In the genomic region with DNA sequence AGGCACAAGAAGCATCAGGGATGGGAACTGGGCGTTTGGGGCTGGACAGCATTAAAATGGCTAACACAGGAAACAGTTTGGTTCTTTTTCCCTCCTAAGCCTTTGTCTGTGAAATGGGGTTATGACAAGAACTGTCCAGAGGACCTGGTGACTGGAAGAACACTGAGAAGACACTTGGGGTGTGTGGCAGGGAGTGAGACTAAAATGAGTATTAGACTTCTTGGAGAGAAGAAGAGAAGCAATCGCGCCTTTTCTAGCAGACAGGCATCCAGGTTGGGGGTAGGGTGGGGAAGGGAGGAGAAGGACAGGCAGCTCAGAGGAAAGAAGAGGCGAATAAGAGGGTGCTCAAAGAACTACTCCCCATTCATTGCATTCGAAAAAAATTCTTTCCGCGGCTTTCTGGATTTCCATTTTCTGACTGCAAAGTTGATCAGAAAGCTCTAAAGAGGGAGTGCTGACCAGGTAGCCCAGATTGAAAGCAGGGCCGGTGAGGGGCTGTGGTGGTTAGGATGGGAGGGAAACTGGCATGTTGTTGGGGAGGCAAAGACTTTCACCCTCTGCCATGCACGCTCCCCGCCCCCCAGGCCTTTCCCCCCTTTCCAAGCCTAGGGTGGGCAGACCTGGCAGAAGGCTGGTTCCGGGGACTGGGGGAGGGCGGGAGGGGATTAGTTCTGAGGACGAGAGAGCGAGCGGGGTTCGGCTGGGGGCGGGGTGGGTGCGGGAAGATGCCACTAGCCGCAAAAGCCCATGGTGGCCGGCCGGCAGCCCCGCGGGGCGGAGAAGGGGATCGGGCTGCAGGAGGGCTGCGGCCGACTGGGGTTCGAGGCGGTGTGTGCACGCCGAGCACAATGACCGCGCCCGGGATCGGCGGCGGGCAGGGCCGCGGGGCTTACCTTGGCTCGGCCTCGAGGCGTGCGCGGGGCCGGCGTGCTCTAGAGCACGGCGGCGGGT, we compare ENCODE assay signal across 8 mouse cellular contexts. TPM values are rescaled to one million over a fixed set of nuclear protein-coding genes. Genes with fewer than 3 reads are reported as not detected.
DNase-seq lines count a peak whose midpoint lies in the region; ATAC-seq and TF ChIP-seq lines count a peak whose summit lies in the region.

No protein-coding gene starts in this region.

- 0 out of 2 replicates have a peak, but pooled peaks have one; percentile 11 for TF ChIP-seq POLR2A in olfactory bulb, adult 2 months (IDR thresholded peaks at IDR 0.05; ENCODE audit: insufficient read depth, low read depth, low read length)

- H3K4me3 ChIP-seq in heart, embryonic 10.5 days = peak overlapping the region; percentile 99
- H3K4me3 ChIP-seq in kidney, embryonic 15.5 days (replicated peaks) = peak overlapping the region; percentile 100
- peak overlapping the region; percentile 92 for H3K4me3 ChIP-seq in liver, embryonic 16.5 days (ENCODE audit: low read depth, low read length)
- H3K4me3 ChIP-seq in olfactory bulb, adult 2 months (ENCODE audit: insufficient read depth, low read depth, low read length) = peak overlapping the region; percentile 92

- peak overlapping the region; percentile 100 for H3K9ac ChIP-seq in kidney, embryonic 15.5 days
- H3K9ac ChIP-seq in liver, embryonic 16.5 days (ENCODE audit: low read depth, low read length) = peak overlapping the region; percentile 98

- DNase-seq in urinary bladder, postnatal 25 days (ENCODE audit: low spot score) = peak; percentile 25
- no peak for DNase-seq in urinary bladder, adult 2 months (ENCODE audit: low spot score)
- peak; percentile 24 to 61 for DNase-seq in cerebellum, postnatal 25 days
- no peak for DNase-seq in heart, embryonic 10.5 days (ENCODE audit: low spot score)
- DNase-seq in thymus, postnatal 4 days = peak; percentile 62

- H3K27me3 ChIP-seq in heart, embryonic 10.5 days (ENCODE audit: insufficient read depth, poor library complexity, severe bottlenecking) = no peaks in the 10 kb centered on the region
- H3K27me3 ChIP-seq in kidney, embryonic 15.5 days = no peaks in the 10 kb centered on the region
- H3K27me3 ChIP-seq in liver, embryonic 16.5 days (ENCODE audit: control insufficient read depth, insufficient read depth, low read depth, low read length) = no peaks in the 10 kb centered on the region

- H3K4me1 ChIP-seq in heart, embryonic 10.5 days = peaks cover 21% of the 10 kb centered on the region
- H3K4me1 ChIP-seq in kidney, embryonic 15.5 days = peaks cover 24% of the 10 kb centered on the region
- H3K4me1 ChIP-seq in liver, embryonic 16.5 days (ENCODE audit: control insufficient read depth, low read depth, low read length) = peaks cover 31% of the 10 kb centered on the region
- peaks cover 8% of the 10 kb centered on the region for H3K4me1 ChIP-seq in olfactory bulb, adult 2 months (ENCODE audit: control insufficient read depth, insufficient read depth, low read length)

- peak; percentile 16; the same call in 1 of the 2 replicates for ATAC-seq in kidney, embryonic 15.5 days (replicated peaks; ENCODE audit: low FRiP score)
- ATAC-seq in liver, embryonic 16.5 days (ENCODE audit: low read depth) = no peak

- peak overlapping the region; percentile 65 for H3K4me2 ChIP-seq in kidney, embryonic 15.5 days
- H3K4me2 ChIP-seq in liver, embryonic 16.5 days (ENCODE audit: low read depth, low read length) = peak overlapping the region; percentile 90

- peaks cover 56% of the 10 kb centered on the region for H3K36me3 ChIP-seq in heart, embryonic 10.5 days
- H3K36me3 ChIP-seq in kidney, embryonic 15.5 days = peaks cover 59% of the 10 kb centered on the region
- H3K36me3 ChIP-seq in liver, embryonic 16.5 days (ENCODE audit: control insufficient read depth, insufficient read depth) = peaks cover 16% of the 10 kb centered on the region

- TF ChIP-seq CTCF in olfactory bulb, adult 2 months (IDR thresholded peaks at IDR 0.05; ENCODE audit: insufficient read depth, low read depth, low read length) = no peak

- no peaks in the 10 kb centered on the region for H3K9me3 ChIP-seq in heart, embryonic 10.5 days
- H3K9me3 ChIP-seq in kidney, embryonic 15.5 days (replicated peaks) = no peaks in the 10 kb centered on the region
- no peaks in the 10 kb centered on the region for H3K9me3 ChIP-seq in liver, embryonic 16.5 days (replicated peaks; ENCODE audit: control insufficient read depth, low read length)

- under 1% methylated on average over 44 of the region's 49 CpGs for WGBS in heart, embryonic 10.5 days
- WGBS in kidney, embryonic 15.5 days = under 1% methylated on average over 45 of the region's 49 CpGs
- WGBS in liver, embryonic 16.5 days (ENCODE audit: insufficient replicate concordance) = 1% methylated on average over 44 of the region's 49 CpGs
- WGBS in olfactory bulb, adult 2 months = under 1% methylated on average over 48 of the region's 49 CpGs

- peak overlapping the region; percentile 100 for H3K27ac ChIP-seq in heart, embryonic 10.5 days
- H3K27ac ChIP-seq in kidney, embryonic 15.5 days = peak overlapping the region; percentile 99
- peak overlapping the region; percentile 95 for H3K27ac ChIP-seq in liver, embryonic 16.5 days (ENCODE audit: low read length)
- peak overlapping the region; percentile 92 for H3K27ac ChIP-seq in olfactory bulb, adult 2 months (ENCODE audit: insufficient read depth, low read depth, low read length)

RNA-seq across cellular contexts. Expression of a gene that starts 1.0 kb away (rescaled TPM):
- 22.3 and 22.4 TPM in 2 replicates for polyA plus RNA-seq in urinary bladder, adult 2 months (2012; rRNA removed)
- 2.2 and 2.5 TPM in 2 replicates for polyA plus RNA-seq in heart, embryonic 10.5 days (2016; fragmentation: Nextera tagmentation; extraction: Ambion mirVana)
- polyA plus RNA-seq in kidney, embryonic 15.5 days (2015; fragmentation: Nextera tagmentation; extraction: Ambion mirVana) = 1.5 and 4.1 TPM in 2 replicates
- 0.18 and 0.27 TPM in 2 replicates for polyA plus RNA-seq in liver, embryonic 16.5 days (2015; fragmentation: Nextera tagmentation; extraction: Ambion mirVana)
- polyA plus RNA-seq in olfactory bulb, adult 2 months (2012; ENCODE audit: insufficient read depth, insufficient read length, low replicate concordance, missing spikeins) = 82.3 TPM in 1 of 2 replicates, not detected in the other

RNA-seq across cellular contexts. Expression of a gene that starts 24.2 kb away (rescaled TPM):
- polyA plus RNA-seq in urinary bladder, adult 2 months (2012; rRNA removed) = 30.3 and 39.7 TPM in 2 replicates
- 12.5 and 16.6 TPM in 2 replicates for polyA plus RNA-seq in heart, embryonic 10.5 days (2016; fragmentation: Nextera tagmentation; extraction: Ambion mirVana)
- 19.3 and 19.5 TPM in 2 replicates for polyA plus RNA-seq in kidney, embryonic 15.5 days (2015; fragmentation: Nextera tagmentation; extraction: Ambion mirVana)
- 3.8 and 4.0 TPM in 2 replicates for polyA plus RNA-seq in liver, embryonic 16.5 days (2015; fragmentation: Nextera tagmentation; extraction: Ambion mirVana)
- polyA plus RNA-seq in olfactory bulb, adult 2 months (2012; ENCODE audit: insufficient read depth, insufficient read length, low replicate concordance, missing spikeins) = not detected in 2 replicates

RNA-seq across cellular contexts. Expression of a gene that starts 24.4 kb away (rescaled TPM):
- polyA plus RNA-seq in urinary bladder, adult 2 months (2012; rRNA removed) = 14.9 and 19.4 TPM in 2 replicates
- polyA plus RNA-seq in heart, embryonic 10.5 days (2016; fragmentation: Nextera tagmentation; extraction: Ambion mirVana) = 79.5 and 84.1 TPM in 2 replicates
- polyA plus RNA-seq in kidney, embryonic 15.5 days (2015; fragmentation: Nextera tagmentation; extraction: Ambion mirVana) = 85.6 and 107 TPM in 2 replicates
- polyA plus RNA-seq in liver, embryonic 16.5 days (2015; fragmentation: Nextera tagmentation; extraction: Ambion mirVana) = 66.0 and 79.3 TPM in 2 replicates
- polyA plus RNA-seq in olfactory bulb, adult 2 months (2012; ENCODE audit: insufficient read depth, insufficient read length, low replicate concordance, missing spikeins) = 686 TPM in 1 of 2 replicates, not detected in the other

RNA-seq across cellular contexts. Expression of a gene that starts 24.5 kb away (rescaled TPM):
- 7.9 and 9.8 TPM in 2 replicates for polyA plus RNA-seq in urinary bladder, adult 2 months (2012; rRNA removed)
- polyA plus RNA-seq in heart, embryonic 10.5 days (2016; fragmentation: Nextera tagmentation; extraction: Ambion mirVana) = 5.3 and 7.3 TPM in 2 replicates
- polyA plus RNA-seq in kidney, embryonic 15.5 days (2015; fragmentation: Nextera tagmentation; extraction: Ambion mirVana) = 6.3 and 6.9 TPM in 2 replicates
- 2.4 and 2.7 TPM in 2 replicates for polyA plus RNA-seq in liver, embryonic 16.5 days (2015; fragmentation: Nextera tagmentation; extraction: Ambion mirVana)
- not detected in 2 replicates for polyA plus RNA-seq in olfactory bulb, adult 2 months (2012; ENCODE audit: insufficient read depth, insufficient read length, low replicate concordance, missing spikeins)

Comparison
In these comparisons a context has a peak if more than half of its experiments do, and no peak if none do; other contexts are left out.
1. DNase-seq: peak in urinary bladder, postnatal 25 days (single experiment), cerebellum, postnatal 25 days (2 of 2) and thymus, postnatal 4 days (single experiment); none in urinary bladder, adult 2 months (single experiment) and heart, embryonic 10.5 days (single experiment).
2. Peak in every context shown above with its lines, with median percentiles within 50 percentile points of each other: H3K27ac ChIP-seq and H3K4me3 ChIP-seq.